Mouse (Mus musculus): ENCODE measurements around the gene Gstm6. TPM values are rescaled to one million over a fixed set of nuclear protein-coding genes. Genes with fewer than 3 reads are reported as not detected.

Gstm6 gene
- polyA plus RNA-seq (2012; rRNA removed), result 12.9 and 18.0 TPM in 2 replicates

GRCm38 (mm10) chr3:107943239-107943990, at the start of gene Gstm6:
Gene Gstm6 (minus strand): TSS chr3:107943749.

GRCm38 (mm10) chr3:107986041-107986562, 42.6 kb upstream of the Gstm6 start, which contains the start of gene Gstm2:
Gene Gstm2 (minus strand): TSS chr3:107986453.

GRCm38 (mm10) chr3:107968724-107969395, 25.3 kb upstream of the Gstm6 start, which contains the start of gene Gstm3:
Gene Gstm3 (minus strand): TSS chr3:107969283.

GRCm38 (mm10) chr3:107931670-107932069, 11.9 kb downstream of the Gstm6 start, which contains the start of gene Gstm7:
Gene Gstm7 (minus strand): TSS chr3:107931817.

GRCm38 (mm10) chr3:107895720-107896569, 47.6 kb downstream of the Gstm6 start, which contains the start of gene Gstm5:
Gene Gstm5 (plus strand): TSS chr3:107895821.

Other genes starting within 250 kb of the Gstm6 start
- gene Ahcyl1, start 247.2 kb downstream of the Gstm6 start, polyA plus RNA-seq (2012; rRNA removed), result 34.1 and 38.5 TPM in 2 replicates
- gene Csf1, start 183.3 kb downstream of the Gstm6 start, polyA plus RNA-seq (2012; rRNA removed), result 5.3 and 6.5 TPM in 2 replicates
- 0.01 and 0.25 TPM in 2 replicates for gene Eps8l3, start 66.5 kb downstream of the Gstm6 start, polyA plus RNA-seq (2012; rRNA removed)
- 90.3 and 108 TPM in 2 replicates for gene Gstm5, start 47.9 kb downstream of the Gstm6 start, polyA plus RNA-seq (2012; rRNA removed)
- gene Gstm7, start 11.9 kb downstream of the Gstm6 start, polyA plus RNA-seq (2012; rRNA removed), result 77.7 and 99.4 TPM in 2 replicates
- 1.7 and 3.1 TPM in 2 replicates for gene Gstm3, start 25.5 kb upstream of the Gstm6 start, polyA plus RNA-seq (2012; rRNA removed)
- gene Gstm2, start 42.7 kb upstream of the Gstm6 start, polyA plus RNA-seq (2012; rRNA removed), result 13.2 and 19.6 TPM in 2 replicates
- gene Gstm1, start 74.2 kb upstream of the Gstm6 start, polyA plus RNA-seq (2012; rRNA removed), result 165 and 175 TPM in 2 replicates
- 11.0 and 14.0 TPM in 2 replicates for gene Gstm4, start 101.1 kb upstream of the Gstm6 start, polyA plus RNA-seq (2012; rRNA removed)
- gene Ampd2, start 142.9 kb upstream of the Gstm6 start, polyA plus RNA-seq (2012; rRNA removed), result 41.3 and 56.1 TPM in 2 replicates
- 1.5 and 1.9 TPM in 2 replicates for gene Gnat2, start 149.0 kb upstream of the Gstm6 start, polyA plus RNA-seq (2012; rRNA removed)
- 36.8 and 37.1 TPM in 2 replicates for gene Gnai3, start 202.4 kb upstream of the Gstm6 start, polyA plus RNA-seq (2012; rRNA removed)
- 0.01 TPM in 1 of 2 replicates, not detected in the other for gene Gpr61, start 211.1 kb upstream of the Gstm6 start, polyA plus RNA-seq (2012; rRNA removed)
- 1.9 and 2.2 TPM in 2 replicates for gene Amigo1, start 242.6 kb upstream of the Gstm6 start, polyA plus RNA-seq (2012; rRNA removed)